Mouse (Mus musculus): ENCODE data around the gene Gm20671. TPM values are rescaled to one million over a fixed set of nuclear protein-coding genes. Genes with fewer than 3 reads are reported as not detected.
"Not testable (repeated sequence)": the region's sequence is repeated elsewhere in the genome, so short reads cannot be mapped to it uniquely, and the experiment has no call there.

The Gm20671 gene
- polyA plus RNA-seq, 1 experiment from 2014 or later: not detected

DNA sequence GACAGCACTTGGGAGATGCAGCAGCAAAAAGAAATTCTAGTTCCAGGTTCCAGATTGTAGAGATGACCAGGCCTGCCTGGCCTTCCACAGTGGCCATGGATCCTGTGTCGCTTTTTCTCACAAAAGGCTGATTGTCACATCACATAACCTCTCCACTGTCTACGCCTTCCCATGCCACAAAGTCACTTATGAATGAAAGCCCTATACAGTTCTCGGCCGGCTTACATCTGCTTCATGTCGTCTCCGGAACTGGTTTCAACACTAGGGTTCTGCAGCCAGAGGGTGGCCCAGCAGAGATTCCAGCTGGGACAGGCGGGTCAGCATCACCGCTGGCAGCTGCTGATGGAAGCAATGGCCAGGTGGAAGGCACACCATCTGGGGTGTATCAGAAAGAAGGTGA, 98.1 kb downstream of the Gm20671 start:
- Histone ChIP-seq H3K4me1 (ENCODE audit: insufficient read depth, low read depth, low read length) (no peaks in the 10 kb centered on the region), H3K9me3 (ENCODE audit: low read length) (no peaks in the 10 kb centered on the region), H3K4me3 (ENCODE audit: low read depth, low read length) (no peak overlapping the region), H3K4me2 (replicated peaks; ENCODE audit: low read depth, low read length) (no peak overlapping the region), H3K36me3 (ENCODE audit: insufficient read depth, low read length) (no peaks in the 10 kb centered on the region), H3K27ac (ENCODE audit: low read length) (no peak overlapping the region), H3K9ac (replicated peaks; ENCODE audit: low read depth) (no peak overlapping the region), H3K27me3 (replicated peaks; ENCODE audit: insufficient read depth, low read length) (no peaks in the 10 kb centered on the region)
- TF ChIP-seq CTCF (IDR thresholded peaks at IDR 0.05) (no peak), EP300 (IDR thresholded peaks at IDR 0.05) (no peak)
- DNase-seq (ENCODE audit: low spot score) (no peak), ATAC-seq (no peak)
- 82% methylated on average over 8 of the region's 8 CpGs for WGBS

DNA sequence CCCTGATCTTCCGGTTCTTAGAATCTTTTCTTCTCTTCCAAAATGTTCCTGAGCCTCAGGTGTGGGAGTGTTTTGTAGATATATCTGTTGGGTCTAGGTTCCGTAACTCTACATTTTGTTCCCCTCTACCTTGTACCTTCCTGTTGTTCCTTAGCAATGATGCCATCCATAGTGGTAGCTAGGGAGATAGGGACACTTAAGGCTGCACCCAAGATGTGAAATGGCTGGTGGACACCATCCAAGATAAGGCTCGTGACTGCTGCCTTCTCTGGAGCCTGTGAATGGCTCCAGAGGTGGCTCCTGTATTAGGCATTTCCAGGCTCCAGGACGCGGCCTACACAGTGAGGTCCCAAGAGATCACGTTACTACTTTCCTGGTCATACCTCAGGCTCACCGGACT, 98.6 kb downstream of the Gm20671 start:
- H3K27ac ChIP-seq (ENCODE audit: low read length): no peak overlapping the region
- no peaks in the 10 kb centered on the region for H3K4me1 ChIP-seq (ENCODE audit: insufficient read depth, low read depth, low read length)
- H3K27me3 ChIP-seq (replicated peaks; ENCODE audit: insufficient read depth, low read length): no peaks in the 10 kb centered on the region
- no peak overlapping the region for H3K4me2 ChIP-seq (replicated peaks; ENCODE audit: low read depth, low read length)
- ATAC-seq: no peak
- WGBS: 78% methylated on average over 7 of the region's 7 CpGs
- no peak for DNase-seq (ENCODE audit: low spot score)
- H3K36me3 ChIP-seq (ENCODE audit: insufficient read depth, low read length): no peaks in the 10 kb centered on the region
- H3K9ac ChIP-seq (replicated peaks; ENCODE audit: low read depth): no peak overlapping the region
- H3K4me3 ChIP-seq (ENCODE audit: low read depth, low read length): no peak overlapping the region
- no peaks in the 10 kb centered on the region for H3K9me3 ChIP-seq (ENCODE audit: low read length)
- TF ChIP-seq EP300 (IDR thresholded peaks at IDR 0.05) (no peak), CTCF (IDR thresholded peaks at IDR 0.05) (no peak)

DNA sequence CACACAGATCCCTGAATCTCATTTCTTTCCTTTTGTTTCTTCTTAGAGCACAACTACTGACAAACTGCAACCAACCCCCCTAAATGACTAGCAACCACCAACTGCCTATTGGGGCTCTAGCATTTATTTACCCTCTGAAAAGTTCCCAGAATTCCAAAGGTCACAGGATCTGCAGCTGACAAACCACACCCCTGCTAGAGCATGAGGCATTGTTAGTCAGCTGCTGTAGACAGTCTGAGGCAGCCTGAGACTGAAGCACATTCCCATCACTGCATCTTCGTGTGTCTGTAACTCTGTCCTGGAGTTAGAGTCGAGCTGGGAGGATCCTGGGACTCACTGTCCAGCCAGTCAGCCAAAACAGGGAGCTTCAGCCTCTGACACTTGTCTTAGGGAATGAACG, 101.5 kb downstream of the Gm20671 start:
- H3K36me3 ChIP-seq (ENCODE audit: insufficient read depth, low read length); H3K27ac ChIP-seq (ENCODE audit: low read length); H3K4me3 ChIP-seq (ENCODE audit: low read depth, low read length); H3K27me3 ChIP-seq (replicated peaks; ENCODE audit: insufficient read depth, low read length); DNase-seq (ENCODE audit: low spot score); H3K4me2 ChIP-seq (replicated peaks; ENCODE audit: low read depth, low read length); H3K9me3 ChIP-seq (ENCODE audit: low read length); H3K9ac ChIP-seq (replicated peaks; ENCODE audit: low read depth); H3K4me1 ChIP-seq (ENCODE audit: insufficient read depth, low read depth, low read length): not testable (repeated sequence)
- ATAC-seq: peak; percentile 68
- WGBS: 69% methylated on average over 3 of the region's 3 CpGs

DNA sequence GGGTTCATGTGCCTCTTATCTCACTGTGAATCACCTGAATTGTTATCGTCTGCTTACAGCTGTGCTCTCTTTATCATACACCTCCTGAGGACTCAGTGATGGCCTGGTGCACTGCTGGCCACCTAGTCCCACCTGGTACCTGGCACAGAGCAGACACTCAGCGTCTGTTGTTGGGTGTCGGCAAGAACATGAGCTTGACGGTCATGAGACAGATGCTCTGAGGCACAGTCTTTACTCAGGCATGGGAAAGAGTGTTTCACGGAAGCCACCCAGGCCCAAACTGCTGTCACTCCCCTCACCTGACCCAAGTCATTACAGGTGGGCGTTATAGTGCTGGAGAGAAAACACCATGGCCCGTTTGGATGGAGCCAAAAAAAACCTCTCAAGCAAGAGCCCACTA, 102.9 kb downstream of the Gm20671 start:
- Histone ChIP-seq H3K9ac (replicated peaks; ENCODE audit: low read depth) (no peak overlapping the region), H3K27me3 (replicated peaks; ENCODE audit: insufficient read depth, low read length) (no peaks in the 10 kb centered on the region), H3K9me3 (ENCODE audit: low read length) (no peaks in the 10 kb centered on the region), H3K27ac (ENCODE audit: low read length) (no peak overlapping the region), H3K4me2 (replicated peaks; ENCODE audit: low read depth, low read length) (no peak overlapping the region), H3K4me3 (ENCODE audit: low read depth, low read length) (no peak overlapping the region), H3K4me1 (ENCODE audit: insufficient read depth, low read depth, low read length) (no peaks in the 10 kb centered on the region), H3K36me3 (ENCODE audit: insufficient read depth, low read length) (no peaks in the 10 kb centered on the region)
- DNase-seq (ENCODE audit: low spot score) (no peak), ATAC-seq (no peak)
- TF ChIP-seq EP300 (IDR thresholded peaks at IDR 0.05): no peak
- TF ChIP-seq CTCF (IDR thresholded peaks at IDR 0.05): no peak
- WGBS: 67% methylated on average over 7 of the region's 7 CpGs

DNA sequence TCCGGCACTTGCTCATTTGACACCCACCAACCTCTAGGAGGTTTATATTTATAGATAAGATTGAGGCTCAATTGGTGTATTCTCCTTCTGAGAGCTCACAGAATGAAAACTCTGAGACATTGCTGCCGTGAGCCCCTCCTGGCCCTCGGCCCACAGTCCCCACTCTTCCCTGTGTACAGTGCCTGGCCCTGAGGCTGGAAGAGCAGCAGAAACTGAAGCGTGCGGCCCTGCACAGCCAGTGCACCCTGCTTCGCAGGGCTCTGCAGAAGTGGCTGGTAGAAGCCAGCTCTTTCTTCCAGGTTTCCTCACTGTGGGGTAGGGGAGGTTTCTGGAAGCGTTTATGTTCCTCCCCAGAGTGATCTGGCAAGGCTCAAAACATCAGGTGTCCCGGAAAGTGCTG, 104.2 kb downstream of the Gm20671 start:
- not testable (repeated sequence) for H3K4me1 ChIP-seq (ENCODE audit: insufficient read depth, low read depth, low read length); H3K27ac ChIP-seq (ENCODE audit: low read length); H3K4me2 ChIP-seq (replicated peaks; ENCODE audit: low read depth, low read length); H3K4me3 ChIP-seq (ENCODE audit: low read depth, low read length); H3K9me3 ChIP-seq (ENCODE audit: low read length); H3K9ac ChIP-seq (replicated peaks; ENCODE audit: low read depth); H3K36me3 ChIP-seq (ENCODE audit: insufficient read depth, low read length); H3K27me3 ChIP-seq (replicated peaks; ENCODE audit: insufficient read depth, low read length); DNase-seq (ENCODE audit: low spot score)
- 76% methylated on average over 8 of the region's 8 CpGs for WGBS
- ATAC-seq: 0 out of 2 replicates have a peak, but pooled peaks have one; percentile 62

DNA sequence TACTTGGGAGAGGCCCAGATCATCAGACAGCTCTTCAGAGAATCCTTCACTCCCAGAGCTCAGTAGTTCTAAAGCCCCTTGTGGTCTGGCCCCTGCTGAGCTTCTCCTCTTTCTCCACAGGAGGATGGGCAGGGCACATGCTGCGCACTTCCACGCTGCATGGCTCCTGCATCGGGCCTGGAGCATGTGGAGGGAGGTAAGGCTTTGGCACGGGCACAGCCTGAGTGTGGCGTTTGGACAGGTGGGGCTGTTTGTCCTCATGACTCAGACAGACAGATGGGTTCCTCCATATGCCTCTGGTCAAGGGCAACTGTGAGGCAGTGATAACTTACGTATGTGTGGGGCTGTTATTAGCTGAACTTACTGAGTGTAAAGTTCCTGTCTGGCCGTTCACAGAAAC, 104.6 kb downstream of the Gm20671 start:
- no peak overlapping the region for H3K4me2 ChIP-seq (replicated peaks; ENCODE audit: low read depth, low read length)
- no peaks in the 10 kb centered on the region for H3K27me3 ChIP-seq (replicated peaks; ENCODE audit: insufficient read depth, low read length)
- no peak overlapping the region for H3K9ac ChIP-seq (replicated peaks; ENCODE audit: low read depth)
- WGBS: 70% methylated on average over 7 of the region's 7 CpGs
- ATAC-seq: no peak
- no peak overlapping the region for H3K27ac ChIP-seq (ENCODE audit: low read length)
- H3K4me1 ChIP-seq (ENCODE audit: insufficient read depth, low read depth, low read length): no peaks in the 10 kb centered on the region
- no peak for DNase-seq (ENCODE audit: low spot score)
- H3K9me3 ChIP-seq (ENCODE audit: low read length): no peaks in the 10 kb centered on the region
- TF ChIP-seq EP300 (IDR thresholded peaks at IDR 0.05) (no peak), CTCF (IDR thresholded peaks at IDR 0.05) (no peak)
- H3K4me3 ChIP-seq (ENCODE audit: low read depth, low read length): no peak overlapping the region
- H3K36me3 ChIP-seq (ENCODE audit: insufficient read depth, low read length): no peaks in the 10 kb centered on the region

DNA sequence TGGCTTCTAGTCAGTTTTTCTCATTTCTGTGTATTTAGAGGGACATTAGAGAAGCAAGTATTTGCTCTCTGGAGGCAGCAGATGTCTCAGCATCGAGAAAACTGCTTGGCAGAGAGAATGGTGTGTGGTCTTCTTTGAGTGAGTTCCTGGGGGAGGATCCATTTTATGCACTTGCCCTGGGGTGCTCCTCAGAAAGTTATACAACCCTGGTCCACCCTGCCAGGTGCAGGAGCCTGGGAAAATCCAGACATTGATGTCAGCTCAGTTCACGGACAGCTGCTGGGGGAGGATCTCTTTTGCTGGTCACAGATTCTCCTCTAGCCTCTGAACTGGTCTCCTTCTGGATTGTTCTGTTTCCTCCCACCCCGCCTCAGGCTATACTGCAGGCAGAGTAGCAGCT, 105.6 kb downstream of the Gm20671 start:
- WGBS: 62% methylated on average over 3 of the region's 3 CpGs
- ATAC-seq (no peak), DNase-seq (ENCODE audit: low spot score) (no peak)
- H3K4me3 ChIP-seq (ENCODE audit: low read depth, low read length): no peak overlapping the region
- H3K27me3 ChIP-seq (replicated peaks; ENCODE audit: insufficient read depth, low read length): no peaks in the 10 kb centered on the region
- H3K36me3 ChIP-seq (ENCODE audit: insufficient read depth, low read length): no peaks in the 10 kb centered on the region
- H3K9ac ChIP-seq (replicated peaks; ENCODE audit: low read depth): no peak overlapping the region
- no peaks in the 10 kb centered on the region for H3K4me1 ChIP-seq (ENCODE audit: insufficient read depth, low read depth, low read length)
- TF ChIP-seq CTCF (IDR thresholded peaks at IDR 0.05) (no peak), EP300 (IDR thresholded peaks at IDR 0.05) (no peak)
- H3K27ac ChIP-seq (ENCODE audit: low read length): no peak overlapping the region
- H3K9me3 ChIP-seq (ENCODE audit: low read length): no peaks in the 10 kb centered on the region
- no peak overlapping the region for H3K4me2 ChIP-seq (replicated peaks; ENCODE audit: low read depth, low read length)

All from lung, postnatal 0 days (tissue).